Mouse (Mus musculus) left cerebral cortex, postnatal 25 days (tissue): ENCODE measurements around the gene Gm3636. TPM values are rescaled to one million over a fixed set of nuclear protein-coding genes. Genes with fewer than 3 reads are reported as not detected.
A peak's percentile ranks its signal among the peaks of the same experiment; 100 is the strongest.
"Not testable (repeated sequence)": the region's sequence is repeated elsewhere in the genome, so short reads cannot be mapped to it uniquely, and the experiment has no call there.

ENCODE experiments used
- DNase-seq, 2 experiments: peaks; one replicate each; pipeline ENCODE4 v3.0.0; 2022; ENCODE audit warnings: low spot score in 2 of 2, mixed read lengths in 1 of 2
- intact Hi-C: fragments of 180-260 bp; cut with DNase I; formaldehyde crosslinking; loops from one replicate; pipeline ENCODE4 v1.15.1; 2025
- total RNA-seq, 2 experiments: library from RNA; stranded (reverse); gene quantifications; 2 replicates each; pipeline ENCODE4 v1.2.3; 2021

Gm3636 gene
- 1 to 10 TPM; 3.5 to 3.6 TPM for total RNA-seq

- DNase-seq, intact Hi-C loops: not testable (repeated sequence)
These were observed at the start of gene Gm3636 for GRCm38 (mm10) chr14:6742232-6742631. Gm3636 (minus strand) TSS chr14:6742332.

GRCm38 (mm10) chr14:6774311-6774710, 32.2 kb upstream of the Gm3636 start, which contains the start of gene Gm8362:
Gm8362 (minus strand) TSS chr14:6774411.
- intact Hi-C loops, DNase-seq: not testable (repeated sequence)

- peak; percentile 2 to 4 for DNase-seq
These were observed 15.1 kb upstream of the Gm3636 start for GRCm38 (mm10) chr14:6757231-6757536.

GRCm38 (mm10) chr14:6756384-6757230, 14.5 kb upstream of the Gm3636 start:
- intact Hi-C loops = not testable (repeated sequence)
- peak; percentile 1 to 2 for DNase-seq

More at GRCm38 (mm10) chr14:6757231-6757536, 15.1 kb upstream of the Gm3636 start:
- intact Hi-C loops = not testable (repeated sequence)

- intact Hi-C loops, DNase-seq: not testable (repeated sequence)
These were observed 22.0 kb downstream of the Gm3636 start, which contains the start of gene Gm8050 for GRCm38 (mm10) chr14:6720151-6720550. Gm8050 (minus strand) TSS chr14:6720251.

Other genes with a start within 250 kb of the Gm3636 start
- gene Gm8356, start 205.0 kb downstream of the Gm3636 start, total RNA-seq = not detected
- under 1 TPM; 0.39 to 0.85 TPM for gene Gm3629, start 151.7 kb downstream of the Gm3636 start, total RNA-seq
- not detected for gene Gm3460, start 119.9 kb downstream of the Gm3636 start, total RNA-seq
- gene Gm10251, start 58.2 kb downstream of the Gm3636 start, total RNA-seq = under 1 TPM in 1 of 2 experiments, not detected in 1; 0.21 TPM
- gene Gm8050, start 22.1 kb downstream of the Gm3636 start, total RNA-seq = not detected
- gene Gm8362, start 32.1 kb upstream of the Gm3636 start, total RNA-seq = not detected
- gene Gm3642, start 98.0 kb upstream of the Gm3636 start, total RNA-seq = not detected
- gene Gm3667, start 147.6 kb upstream of the Gm3636 start, total RNA-seq = 1 to 10 TPM; 1.4 to 1.5 TPM
- gene Gm6356, start 231.5 kb upstream of the Gm3636 start, total RNA-seq = not detected